Mouse (Mus musculus): ENCODE measurements around the gene U90926. TPM values are rescaled to one million over a fixed set of nuclear protein-coding genes. Genes with fewer than 3 reads are reported as not detected.
"Not testable (repeated sequence)": the region's sequence is repeated elsewhere in the genome, so short reads cannot be mapped to it uniquely, and the experiment has no call there.

The U90926 gene
- polyA plus RNA-seq, 1 experiment: not detected

GRCm38 (mm10) chr5:92198266-92198665, 16.9 kb downstream of the U90926 start:
- Histone ChIP-seq H3K27ac (ENCODE audit: insufficient read depth, low read depth, low read length) (no peak overlapping the region), H3K4me1 (ENCODE audit: control insufficient read depth, insufficient read depth, low read length) (no peaks in the 10 kb centered on the region), H3K4me3 (ENCODE audit: insufficient read depth, low read length) (no peak overlapping the region)
- no peak for TF ChIP-seq CTCF (IDR thresholded peaks at IDR 0.05; ENCODE audit: low read depth, low read length)
- TF ChIP-seq POLR2A (IDR thresholded peaks at IDR 0.05; ENCODE audit: borderline replicate concordance, low read depth, low read length): no peak

GRCm38 (mm10) chr5:92196895-92197811, 18.1 kb downstream of the U90926 start:
- Histone ChIP-seq H3K27ac (ENCODE audit: insufficient read depth, low read depth, low read length) (no peak overlapping the region), H3K4me1 (ENCODE audit: control insufficient read depth, insufficient read depth, low read length) (no peaks in the 10 kb centered on the region), H3K4me3 (ENCODE audit: insufficient read depth, low read length) (no peak overlapping the region)
- no peak for TF ChIP-seq CTCF (IDR thresholded peaks at IDR 0.05; ENCODE audit: low read depth, low read length)
- no peak for TF ChIP-seq POLR2A (IDR thresholded peaks at IDR 0.05; ENCODE audit: borderline replicate concordance, low read depth, low read length)

- not testable (repeated sequence) for H3K4me1 ChIP-seq (ENCODE audit: control insufficient read depth, insufficient read depth, low read length); H3K4me3 ChIP-seq (ENCODE audit: insufficient read depth, low read length); H3K27ac ChIP-seq (ENCODE audit: insufficient read depth, low read depth, low read length)
- TF ChIP-seq CTCF (IDR thresholded peaks at IDR 0.05; ENCODE audit: low read depth, low read length): peak; percentile 28; the same call in 1 of the 2 replicates
Measured at GRCm38 (mm10) chr5:92195716-92196115, 19.5 kb downstream of the U90926 start.

GRCm38 (mm10) chr5:92188881-92189483, 26.2 kb downstream of the U90926 start:
- Histone ChIP-seq H3K4me3 (ENCODE audit: insufficient read depth, low read length) (no peak overlapping the region), H3K27ac (ENCODE audit: insufficient read depth, low read depth, low read length) (no peak overlapping the region), H3K4me1 (ENCODE audit: control insufficient read depth, insufficient read depth, low read length) (no peaks in the 10 kb centered on the region)
- TF ChIP-seq POLR2A (IDR thresholded peaks at IDR 0.05; ENCODE audit: borderline replicate concordance, low read depth, low read length): no peak
- no peak for TF ChIP-seq CTCF (IDR thresholded peaks at IDR 0.05; ENCODE audit: low read depth, low read length)

GRCm38 (mm10) chr5:92183071-92183830, 32.0 kb downstream of the U90926 start:
- H3K4me1 ChIP-seq (ENCODE audit: control insufficient read depth, insufficient read depth, low read length): no peaks in the 10 kb centered on the region

GRCm38 (mm10) chr5:92165976-92166375, 49.2 kb downstream of the U90926 start:
- no peak for TF ChIP-seq POLR2A (IDR thresholded peaks at IDR 0.05; ENCODE audit: borderline replicate concordance, low read depth, low read length)
- no peak for TF ChIP-seq CTCF (IDR thresholded peaks at IDR 0.05; ENCODE audit: low read depth, low read length)
- no peak overlapping the region for H3K4me3 ChIP-seq (ENCODE audit: insufficient read depth, low read length)
- H3K27ac ChIP-seq (ENCODE audit: insufficient read depth, low read depth, low read length): no peak overlapping the region
- no peaks in the 10 kb centered on the region for H3K4me1 ChIP-seq (ENCODE audit: control insufficient read depth, insufficient read depth, low read length)

More at GRCm38 (mm10) chr5:92183071-92183830, 32.0 kb downstream of the U90926 start:
- no peak overlapping the region for H3K27ac ChIP-seq (ENCODE audit: insufficient read depth, low read depth, low read length)
- TF ChIP-seq POLR2A (IDR thresholded peaks at IDR 0.05; ENCODE audit: borderline replicate concordance, low read depth, low read length): no peak
- TF ChIP-seq CTCF (IDR thresholded peaks at IDR 0.05; ENCODE audit: low read depth, low read length): no peak
- no peak overlapping the region for H3K4me3 ChIP-seq (ENCODE audit: insufficient read depth, low read length)

Other genes starting within 250 kb of the U90926 start
- gene Odaph, start 227.9 kb downstream of the U90926 start, polyA plus RNA-seq (2012; ENCODE audit: insufficient read depth, insufficient read length, missing spikeins): not detected in 2 replicates
- gene Cdkl2, start 171.5 kb downstream of the U90926 start, polyA plus RNA-seq (2012; ENCODE audit: insufficient read depth, insufficient read length, missing spikeins): 5.4 and 5.8 TPM in 2 replicates
- 100 and 112 TPM in 2 replicates for gene G3bp2, start 131.7 kb downstream of the U90926 start, polyA plus RNA-seq (2012; ENCODE audit: insufficient read depth, insufficient read length, missing spikeins)
- 44.4 and 47.3 TPM in 2 replicates for gene Uso1, start 77.5 kb downstream of the U90926 start, polyA plus RNA-seq (2012; ENCODE audit: insufficient read depth, insufficient read length, missing spikeins)
- gene Ppef2, start 40.9 kb upstream of the U90926 start, polyA plus RNA-seq (2012; ENCODE audit: insufficient read depth, insufficient read length, missing spikeins): 0.40 TPM in 1 of 2 replicates, not detected in the other
- 71.6 and 76.6 TPM in 2 replicates for gene Naaa, start 62.8 kb upstream of the U90926 start, polyA plus RNA-seq (2012; ENCODE audit: insufficient read depth, insufficient read length, missing spikeins)
- gene Sdad1, start 95.1 kb upstream of the U90926 start, polyA plus RNA-seq (2012; ENCODE audit: insufficient read depth, insufficient read length, missing spikeins): 10.2 and 11.1 TPM in 2 replicates
- 0.38 and 0.55 TPM in 2 replicates for gene Cxcl9, start 112.7 kb upstream of the U90926 start, polyA plus RNA-seq (2012; ENCODE audit: insufficient read depth, insufficient read length, missing spikeins)
- not detected in 2 replicates for gene Art3, start 116.4 kb upstream of the U90926 start, polyA plus RNA-seq (2012; ENCODE audit: insufficient read depth, insufficient read length, missing spikeins)
- 30.4 and 32.0 TPM in 2 replicates for gene Cxcl10, start 133.5 kb upstream of the U90926 start, polyA plus RNA-seq (2012; ENCODE audit: insufficient read depth, insufficient read length, missing spikeins)
- gene Nup54, start 219.8 kb upstream of the U90926 start, polyA plus RNA-seq (2012; ENCODE audit: insufficient read depth, insufficient read length, missing spikeins): 18.9 and 20.4 TPM in 2 replicates

Data from bone marrow macrophage, adult 2 months (primary cell).